Mouse (Mus musculus): Measurements from ENCODE around the gene Gm10696.
"Not testable (repeated sequence)": the region's sequence is repeated elsewhere in the genome, so short reads cannot be mapped to it uniquely, and the experiment has no call there.

Gm10696 gene

GRCm38 (mm10) chr3:94178093-94178492, at the start of gene Gm10696:
Gm10696 (minus strand) TSS chr3:94178193.
- not testable (repeated sequence) for DNase-seq (ENCODE audit: low read depth, low spot score)

- not testable (repeated sequence) for DNase-seq (ENCODE audit: low read depth, low spot score)
Observed at GRCm38 (mm10) chr3:94196414-94196813, 18.4 kb upstream of the Gm10696 start, which contains the start of gene Gm5286. Gm5286 (plus strand) TSS chr3:94196714.

- not testable (repeated sequence) for DNase-seq (ENCODE audit: low read depth, low spot score)
Observed at GRCm38 (mm10) chr3:94167351-94167750, 10.6 kb downstream of the Gm10696 start.

All from CD4-positive, CD25-positive, alpha-beta regulatory T cell, adult 2 months (primary cell).